Mouse (Mus musculus): ENCODE data around the gene Gli3.

The Gli3 gene

GRCm38 (mm10) chr13:15550027-15550602, 87.1 kb downstream of the Gli3 start:
- no peak for DNase-seq (ENCODE audit: extremely low read depth, low read depth, low spot score)

DNA sequence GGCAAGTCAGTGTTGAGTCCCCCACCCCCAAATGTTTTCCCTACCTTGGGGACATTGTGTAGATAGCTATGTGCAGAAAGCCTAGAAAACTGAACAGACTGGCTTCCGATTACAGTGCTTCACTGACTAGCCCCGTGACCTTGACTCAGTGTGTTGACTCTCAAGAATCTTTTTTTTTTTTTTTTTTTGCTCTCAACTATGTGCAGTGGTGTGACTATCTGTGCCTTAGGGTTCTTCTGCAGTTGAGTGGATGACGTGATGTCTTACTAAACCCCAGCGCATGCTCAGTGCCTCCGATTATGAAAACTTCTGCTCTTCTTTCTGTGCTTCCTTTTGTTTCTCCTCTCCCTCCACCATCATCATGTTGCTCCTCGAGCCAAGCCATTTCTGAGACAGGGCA, 87.7 kb downstream of the Gli3 start:
- no peak for DNase-seq (ENCODE audit: extremely low read depth, low read depth, low spot score)

- no peak for DNase-seq (ENCODE audit: extremely low read depth, low read depth, low spot score)
Observed at GRCm38 (mm10) chr13:15552009-15552408, 89.0 kb downstream of the Gli3 start.

DNA sequence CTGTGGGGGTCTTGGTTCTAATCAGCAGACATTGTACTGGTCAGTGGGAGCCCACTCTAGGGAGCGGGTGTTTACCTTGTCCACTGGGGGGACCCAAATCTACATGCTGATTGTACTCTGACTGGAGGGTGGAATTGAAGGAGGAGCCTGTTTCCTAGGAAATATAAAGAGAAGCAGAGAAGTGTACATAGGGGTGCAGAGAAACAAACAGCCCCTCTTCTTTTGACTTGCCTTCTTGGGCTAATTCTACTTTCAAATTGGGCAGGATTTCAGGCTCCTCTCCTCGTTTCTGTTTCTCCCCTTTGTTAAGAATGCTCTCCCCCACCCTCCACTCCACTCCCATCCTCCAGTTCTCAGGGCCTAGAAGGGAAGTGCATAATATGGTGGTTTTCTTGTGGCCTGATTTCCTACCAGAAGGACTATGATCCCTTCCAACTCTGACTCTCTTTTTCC, 93.6 kb downstream of the Gli3 start:
- DNase-seq (ENCODE audit: extremely low read depth, low read depth, low spot score), result no peak

- DNase-seq (ENCODE audit: extremely low read depth, low read depth, low spot score), result no peak
Observed at GRCm38 (mm10) chr13:15561441-15561840, 98.4 kb downstream of the Gli3 start.

GRCm38 (mm10) chr13:15570908-15571568, 108.0 kb downstream of the Gli3 start:
- no peak for DNase-seq (ENCODE audit: extremely low read depth, low read depth, low spot score)

- DNase-seq (ENCODE audit: extremely low read depth, low read depth, low spot score), result no peak
Observed at GRCm38 (mm10) chr13:15577133-15577917, 114.3 kb downstream of the Gli3 start.

DNA sequence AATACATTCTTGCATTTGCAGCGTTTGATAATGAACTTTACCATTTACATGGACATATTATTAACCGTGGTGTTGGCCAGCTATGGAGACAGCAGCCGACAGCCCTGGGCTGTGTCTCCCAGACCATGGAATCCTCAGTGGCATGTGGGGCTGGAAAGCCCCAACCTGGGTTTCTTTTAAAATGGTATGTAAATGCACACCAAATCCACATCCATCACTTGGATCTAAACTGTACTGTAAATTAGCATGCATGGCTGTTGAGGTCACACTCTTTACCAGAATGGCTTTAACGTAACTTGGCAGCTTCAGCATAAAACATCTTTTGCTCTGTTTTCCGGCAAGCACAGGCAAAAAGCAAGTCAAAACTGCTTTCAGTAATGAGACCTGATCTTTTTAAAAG, 117.4 kb downstream of the Gli3 start:
- no peak for DNase-seq (ENCODE audit: extremely low read depth, low read depth, low spot score)

- DNase-seq (ENCODE audit: extremely low read depth, low read depth, low spot score), result no peak
Observed at GRCm38 (mm10) chr13:15585941-15586340, 122.9 kb downstream of the Gli3 start.

- DNase-seq (ENCODE audit: extremely low read depth, low read depth, low spot score), result peak; percentile 8
Observed at GRCm38 (mm10) chr13:15588278-15589272, 125.5 kb downstream of the Gli3 start.

GRCm38 (mm10) chr13:15590326-15590933, 127.4 kb downstream of the Gli3 start:
- no peak for DNase-seq (ENCODE audit: extremely low read depth, low read depth, low spot score)

DNA sequence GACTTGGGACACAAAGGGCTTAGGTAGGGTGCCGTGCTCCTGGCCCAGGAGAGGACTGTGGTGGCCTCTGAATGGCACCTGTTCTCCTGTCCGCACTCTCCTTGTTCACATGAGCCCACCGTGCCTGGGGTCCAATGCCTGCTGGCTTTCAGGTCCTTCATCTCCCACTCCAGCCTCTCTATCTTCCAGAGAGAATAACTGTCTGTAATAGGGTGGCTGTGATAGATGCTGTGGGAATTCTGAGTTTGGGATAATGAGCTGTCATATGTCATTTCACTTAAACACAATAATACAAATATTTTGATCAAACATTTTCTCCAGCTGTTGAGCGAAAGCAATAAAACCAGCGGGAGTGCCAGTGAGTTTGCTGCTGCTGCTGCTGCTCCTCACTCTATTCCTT, 133.6 kb downstream of the Gli3 start:
- no peak for DNase-seq (ENCODE audit: extremely low read depth, low read depth, low spot score)

GRCm38 (mm10) chr13:15599741-15600140, 136.7 kb downstream of the Gli3 start:
- no peak for DNase-seq (ENCODE audit: extremely low read depth, low read depth, low spot score)

GRCm38 (mm10) chr13:15602161-15602560, 139.1 kb downstream of the Gli3 start:
- no peak for DNase-seq (ENCODE audit: extremely low read depth, low read depth, low spot score)

DNA sequence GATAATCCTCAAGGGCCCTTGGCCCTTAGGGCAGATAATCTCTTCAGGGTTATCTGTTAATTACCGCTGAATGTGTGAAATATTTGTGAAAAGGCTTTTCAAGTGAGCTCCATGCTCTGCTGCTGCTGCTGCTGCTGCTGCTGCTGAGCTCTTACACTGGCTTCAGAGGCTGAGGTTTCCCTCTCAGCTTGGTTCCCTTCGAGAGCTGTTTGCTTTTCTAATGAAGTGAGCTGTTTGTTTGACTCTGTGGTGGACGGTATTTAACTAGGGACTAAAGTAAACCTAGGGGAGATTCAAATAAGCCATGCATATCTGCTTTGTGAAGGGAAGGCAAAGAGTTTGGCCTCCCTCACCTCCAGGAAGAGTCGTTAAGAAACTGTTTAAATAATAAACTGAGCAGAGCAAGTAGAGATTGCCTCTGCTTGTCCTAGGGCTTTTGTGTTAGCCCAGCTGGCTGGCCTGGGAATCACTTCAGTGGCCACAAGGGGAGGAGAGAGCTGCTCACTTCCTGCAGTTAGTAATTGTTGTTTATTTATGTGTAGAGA, 139.7 kb downstream of the Gli3 start:
- no peak for DNase-seq (ENCODE audit: extremely low read depth, low read depth, low spot score)

- DNase-seq (ENCODE audit: extremely low read depth, low read depth, low spot score), result no peak
Observed at GRCm38 (mm10) chr13:15604074-15604473, 141.0 kb downstream of the Gli3 start.

DNA sequence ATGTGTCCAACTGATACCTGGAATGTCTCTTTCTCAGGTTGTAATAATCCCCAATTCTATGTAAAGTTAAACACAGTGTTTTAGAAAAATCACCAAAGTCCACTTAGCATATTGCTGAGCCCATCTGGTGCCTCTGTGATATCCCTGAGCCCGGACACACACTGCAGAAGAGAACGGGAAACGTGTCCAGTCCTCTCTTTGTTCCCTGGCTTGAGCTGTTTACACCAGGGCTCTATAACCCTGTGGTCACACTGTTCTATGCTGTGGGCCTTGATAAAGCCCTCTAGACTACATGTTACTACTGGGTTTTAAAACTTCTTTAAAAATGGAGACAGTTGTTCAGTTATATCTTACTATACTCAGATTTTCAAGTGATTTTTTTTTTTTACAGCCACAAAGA, 154.4 kb downstream of the Gli3 start:
- DNase-seq (ENCODE audit: extremely low read depth, low read depth, low spot score), result no peak

DNA sequence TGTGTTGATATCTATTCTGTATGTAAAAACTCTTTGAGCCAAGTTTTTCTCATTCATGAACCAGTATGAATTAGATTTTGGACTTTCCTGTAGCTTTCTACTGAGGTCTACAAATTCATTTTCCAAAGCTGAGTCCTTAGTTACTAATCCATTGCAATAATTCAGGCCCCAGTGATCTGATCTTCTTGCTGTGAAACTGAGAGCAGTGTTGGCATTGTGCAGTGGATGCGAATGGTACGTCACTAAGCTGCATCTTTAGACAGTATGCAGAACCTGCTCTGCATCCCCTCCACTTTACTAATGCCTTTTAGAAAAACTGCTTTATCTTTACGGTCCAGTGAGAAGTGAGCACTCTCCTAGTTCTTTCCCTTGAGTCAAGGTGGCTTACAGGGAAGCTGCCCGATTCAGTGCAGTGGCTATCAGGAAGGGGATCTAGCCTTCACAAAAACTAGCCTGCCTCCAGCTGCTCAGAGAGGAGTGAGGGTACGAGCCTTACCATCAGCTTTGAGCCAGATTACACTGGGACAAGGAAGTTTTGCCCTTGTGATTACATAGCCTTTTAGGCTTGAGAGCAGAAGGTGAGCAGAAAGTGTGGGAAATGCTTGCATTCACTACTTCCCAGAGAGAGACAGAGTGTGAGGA, 155.1 kb downstream of the Gli3 start:
- DNase-seq (ENCODE audit: extremely low read depth, low read depth, low spot score), result no peak

- no peak for DNase-seq (ENCODE audit: extremely low read depth, low read depth, low spot score)
Observed at GRCm38 (mm10) chr13:15621009-15621408, 158.0 kb downstream of the Gli3 start.

Measured in fat pad, adult 2 months (tissue).